Mouse (Mus musculus) lung, adult 2 months (tissue): ENCODE results near the gene Wnk1. TPM values are rescaled to one million over a fixed set of nuclear protein-coding genes. Genes with fewer than 3 reads are reported as not detected.

Source experiments
- DNase-seq: peaks from one replicate; pipeline ENCODE4 v3.0.0; 2022
- H3K4me1 ChIP-seq: fragments of 200-500 bp; 2 replicates; pipeline ENCODE4 v1.6.1; 2011; ENCODE audit warnings: low read length; ENCODE audit not compliant: control insufficient read depth, insufficient read depth
- H3K4me3 ChIP-seq: fragments of 200-500 bp; replicated peaks from 2 replicates; pipeline ENCODE3; 2011; ENCODE audit warnings: low read depth, mild to moderate bottlenecking, control low read depth, low read length; ENCODE audit errors: extremely low read depth
- CTCF ChIP-seq: fragments of 200-500 bp; IDR thresholded peaks from 2 replicates; pipeline ENCODE4 v1.5.1; 2011; ENCODE audit warnings: mild to moderate bottlenecking, low read length, control low read depth; ENCODE audit not compliant: insufficient read depth
- POLR2A ChIP-seq: fragments of 200-500 bp; IDR thresholded peaks from 2 replicates; pipeline ENCODE4 v1.6.1; 2011; ENCODE audit warnings: low read depth, mild to moderate bottlenecking, control low read depth, low read length, borderline replicate concordance; ENCODE audit errors: extremely low read depth
- WGBS: fragments of 180-500 bp; shearing (Covaris S2); methylation state at CpG from one replicate; pipeline ENCODE4 v1.1.7; 2018; 5-methylcytosine and 5-hydroxymethylcytosine counted together
- polyA plus RNA-seq: library from polyadenylated mRNA; depleted of rRNA; stranded (reverse); fragments of >200 nt; gene quantifications from 2 replicates; pipeline ENCODE4 v1.2.3, GENCODE M21; 2012

The Wnk1 gene
- polyA plus RNA-seq, 1 experiment: 131 TPM

DNA sequence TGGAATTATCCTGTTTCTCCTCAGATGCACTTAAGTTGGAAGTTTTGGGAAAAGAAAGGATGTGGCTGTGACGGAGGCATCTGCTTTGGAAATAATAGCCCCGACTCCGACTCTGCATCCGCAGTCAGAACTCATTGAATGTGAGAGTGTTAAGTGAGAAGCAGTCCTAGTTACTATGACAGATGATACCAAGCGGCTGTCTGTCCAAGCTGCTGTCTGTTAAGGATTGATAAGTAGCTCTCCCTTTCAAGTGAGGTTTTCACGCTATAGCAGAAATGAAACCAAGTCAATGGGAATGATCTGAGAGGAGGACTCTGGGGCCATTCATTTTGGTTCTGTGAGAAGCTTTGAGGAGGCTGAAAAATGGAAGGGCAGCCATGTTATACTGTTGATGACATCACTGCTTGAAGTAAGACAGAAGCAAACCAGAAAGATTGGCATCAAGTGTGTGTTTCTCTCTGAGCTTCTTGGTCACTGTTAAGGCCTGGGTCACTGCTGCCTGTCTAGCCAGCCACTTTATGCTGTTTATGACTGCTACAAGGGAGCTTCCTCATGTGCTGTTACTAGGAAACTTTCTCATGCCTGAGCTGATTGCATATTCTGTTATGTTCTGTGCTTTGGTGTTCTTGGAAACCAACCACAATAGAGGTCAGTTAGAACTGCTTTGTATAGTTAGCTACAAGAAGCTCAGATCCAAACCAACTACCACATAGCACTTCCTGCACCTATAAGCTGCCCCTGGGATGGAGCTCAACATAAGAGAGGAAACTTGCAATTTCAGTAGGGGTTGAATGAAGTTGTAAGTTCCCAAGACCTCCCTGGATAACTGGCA, 38.4 kb upstream of the Wnk1 start:
- 76% methylated on average over 6 of the region's 6 CpGs for WGBS
- no peak overlapping the region for H3K4me3 ChIP-seq
- H3K4me1 ChIP-seq: no peaks in the 10 kb centered on the region; the same call in 1 of the 2 replicates
- DNase-seq: no peak
- TF ChIP-seq CTCF (no peak), POLR2A (no peak)

DNA sequence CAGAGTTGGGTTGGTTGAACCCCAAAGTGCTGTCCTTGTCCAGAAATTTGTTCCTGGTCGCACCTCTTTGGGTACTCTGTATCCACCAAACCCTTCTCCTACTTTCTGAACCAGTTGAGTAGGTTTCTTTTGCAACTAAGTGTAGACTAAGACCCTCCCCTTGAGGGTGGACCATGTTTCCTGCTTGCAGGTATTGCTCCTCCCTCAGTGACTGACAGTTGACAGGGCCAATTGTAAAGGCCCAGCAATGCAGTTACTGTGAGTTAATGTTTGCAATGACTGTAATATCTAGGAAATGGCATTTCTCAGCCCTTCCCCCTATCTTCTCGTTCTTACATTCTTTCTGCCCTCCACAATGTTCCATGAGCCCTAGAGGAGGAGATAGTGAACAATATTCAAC, 34.2 kb upstream of the Wnk1 start:
- Histone ChIP-seq H3K4me3 (no peak overlapping the region), H3K4me1 (no peaks in the 10 kb centered on the region)
- TF ChIP-seq POLR2A (no peak), CTCF (no peak)
- DNase-seq: no peak
- WGBS: 70% methylated on average over 2 of the region's 2 CpGs

DNA sequence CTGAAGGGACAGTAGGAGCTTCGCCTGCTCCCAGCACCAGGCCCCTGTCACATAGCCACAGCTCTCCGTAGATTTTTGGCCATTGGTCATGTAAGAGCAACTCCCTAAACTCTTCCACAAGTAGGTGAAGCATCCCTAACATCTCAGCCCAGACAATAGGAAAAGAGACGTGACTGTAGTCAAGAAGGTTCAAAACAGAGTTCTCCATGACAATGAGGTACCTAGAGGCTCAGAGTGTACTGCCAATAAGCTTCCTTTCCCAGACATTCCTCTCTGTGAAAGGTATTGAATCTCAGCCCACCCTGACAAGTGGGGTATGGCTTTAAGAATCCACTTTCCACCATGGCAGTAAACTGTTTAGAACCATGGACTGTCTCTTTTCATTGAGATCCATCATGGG, 31.1 kb upstream of the Wnk1 start:
- 87% methylated on average over 3 of the region's 3 CpGs for WGBS
- DNase-seq: no peak
- no peaks in the 10 kb centered on the region for H3K4me1 ChIP-seq
- no peak for TF ChIP-seq CTCF
- no peak for TF ChIP-seq POLR2A
- H3K4me3 ChIP-seq: no peak overlapping the region

DNA sequence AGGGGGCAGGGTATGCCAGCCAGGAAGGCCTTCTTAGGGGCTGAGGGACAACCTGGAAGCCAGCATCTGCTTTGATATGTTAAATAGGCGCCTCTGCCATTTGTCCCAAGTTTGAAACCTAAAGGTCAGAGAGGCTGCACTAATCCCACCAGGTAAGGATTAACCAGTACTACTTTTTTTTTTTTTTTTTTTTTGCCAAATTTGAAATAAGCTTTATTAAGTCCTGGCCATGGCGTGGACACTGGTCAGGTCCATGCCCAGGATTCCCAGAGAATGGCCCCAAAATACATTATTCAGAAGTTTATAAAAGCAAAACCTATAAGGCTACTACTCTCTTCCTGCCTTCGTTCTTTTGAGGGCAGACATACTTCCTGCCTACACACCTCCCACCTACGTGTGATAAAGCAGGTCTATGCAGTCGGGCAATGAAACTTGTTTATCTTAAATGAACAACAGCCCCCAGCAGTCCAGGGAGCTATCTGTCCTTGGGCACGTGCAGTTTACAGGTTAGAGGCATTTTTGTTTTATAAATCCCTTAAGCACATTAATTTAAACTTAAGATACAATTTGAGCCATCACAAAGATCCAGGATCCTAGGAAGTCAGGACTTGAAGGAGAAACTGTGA, 27.2 kb upstream of the Wnk1 start:
- WGBS: 61% methylated on average over 6 of the region's 6 CpGs
- DNase-seq: no peak
- no peak for TF ChIP-seq POLR2A
- no peak for TF ChIP-seq CTCF
- Histone ChIP-seq H3K4me3 (no peak overlapping the region), H3K4me1 (no peaks in the 10 kb centered on the region)

DNA sequence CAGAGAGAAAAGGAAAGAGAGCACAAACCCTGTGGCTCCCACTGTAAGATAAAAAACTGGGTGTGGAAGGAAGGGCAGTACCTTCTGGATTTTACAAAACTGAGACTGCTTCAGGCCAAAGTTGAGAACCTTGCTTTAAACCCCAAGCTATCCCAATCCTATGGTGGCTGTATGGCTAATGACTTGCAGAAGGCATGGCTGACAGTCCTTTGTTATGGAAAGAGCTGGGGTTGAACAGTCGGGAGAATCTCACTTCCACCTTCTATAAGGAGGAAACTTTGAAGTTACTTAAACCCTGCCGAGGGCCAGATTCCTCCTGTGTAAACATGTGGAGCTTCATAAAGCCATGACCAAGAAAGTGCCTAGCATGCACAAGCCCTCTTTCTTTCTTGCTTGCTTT, 26.2 kb upstream of the Wnk1 start:
- 27% methylated on average over 2 of the region's 2 CpGs for WGBS
- Histone ChIP-seq H3K4me3 (no peak overlapping the region), H3K4me1 (no peaks in the 10 kb centered on the region)
- no peak for TF ChIP-seq CTCF
- no peak for TF ChIP-seq POLR2A
- no peak for DNase-seq

DNA sequence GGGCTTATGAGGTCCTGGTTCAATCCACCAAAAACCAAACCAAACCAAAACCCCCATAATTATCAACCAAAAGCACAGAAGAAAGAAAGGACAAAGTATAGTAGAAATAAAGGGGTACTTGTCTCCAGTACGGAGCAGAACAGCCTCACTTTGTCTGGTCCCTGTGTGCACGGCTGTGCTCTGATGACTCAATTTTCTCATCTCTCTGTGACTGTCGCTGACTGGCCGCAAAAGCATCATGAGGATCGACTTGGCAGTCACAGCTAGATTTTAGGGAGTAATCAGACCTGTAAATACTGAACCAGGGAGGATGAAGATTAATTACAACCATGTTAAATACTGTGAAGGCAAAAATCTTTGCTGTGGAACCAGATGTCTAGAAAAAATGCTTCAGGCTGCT, 24.5 kb upstream of the Wnk1 start:
- WGBS: 88% methylated on average over 5 of the region's 5 CpGs
- Histone ChIP-seq H3K4me1 (no peaks in the 10 kb centered on the region), H3K4me3 (no peak overlapping the region)
- DNase-seq: no peak
- TF ChIP-seq CTCF: no peak
- TF ChIP-seq POLR2A: no peak

DNA sequence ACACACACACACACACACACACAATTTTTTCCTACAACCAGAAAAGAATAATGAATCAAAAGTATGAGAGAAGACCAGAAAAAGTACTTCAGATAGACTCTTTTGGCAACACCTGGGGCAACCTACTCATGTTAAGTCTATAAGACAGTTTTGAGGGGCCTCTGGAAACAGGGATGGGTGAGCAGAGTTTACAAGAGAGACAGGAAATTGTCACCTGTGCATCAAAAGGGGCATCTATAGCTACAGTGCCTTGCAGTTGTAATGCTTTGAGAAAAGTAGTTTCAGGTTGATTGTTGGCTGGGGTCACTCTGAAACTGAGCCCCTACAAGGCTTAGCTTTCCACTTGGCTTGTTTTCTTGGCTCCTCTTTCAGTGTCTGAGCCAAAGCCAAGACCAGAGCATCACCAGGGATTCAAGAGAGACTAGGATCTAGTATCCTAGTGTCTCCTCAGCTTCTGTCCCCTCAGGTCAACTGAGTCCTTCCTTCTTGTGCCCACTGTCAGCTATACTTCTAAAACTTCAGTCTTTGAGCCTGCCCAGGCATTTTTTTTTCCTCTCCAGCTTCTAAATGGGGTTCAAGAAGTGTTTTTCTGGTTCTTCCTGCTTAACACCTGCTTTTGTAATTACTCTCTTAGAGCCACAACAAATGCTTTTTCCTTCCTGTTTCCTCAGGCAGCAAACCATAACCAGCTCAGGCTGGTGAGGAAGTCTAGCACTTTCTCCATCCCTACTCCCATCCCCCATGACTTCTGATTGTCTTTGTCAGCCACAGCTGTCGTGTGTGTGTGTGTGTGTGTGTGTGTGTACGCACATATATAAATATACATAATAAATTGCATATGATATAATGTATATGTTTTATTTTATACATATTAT, 17.4 kb upstream of the Wnk1 start:
- TF ChIP-seq POLR2A: no peak
- no peak for TF ChIP-seq CTCF
- no peak overlapping the region for H3K4me3 ChIP-seq
- no peaks in the 10 kb centered on the region; the same call in 1 of the 2 replicates for H3K4me1 ChIP-seq
- 34% methylated on average over 2 of the region's 2 CpGs for WGBS
- no peak for DNase-seq

DNA sequence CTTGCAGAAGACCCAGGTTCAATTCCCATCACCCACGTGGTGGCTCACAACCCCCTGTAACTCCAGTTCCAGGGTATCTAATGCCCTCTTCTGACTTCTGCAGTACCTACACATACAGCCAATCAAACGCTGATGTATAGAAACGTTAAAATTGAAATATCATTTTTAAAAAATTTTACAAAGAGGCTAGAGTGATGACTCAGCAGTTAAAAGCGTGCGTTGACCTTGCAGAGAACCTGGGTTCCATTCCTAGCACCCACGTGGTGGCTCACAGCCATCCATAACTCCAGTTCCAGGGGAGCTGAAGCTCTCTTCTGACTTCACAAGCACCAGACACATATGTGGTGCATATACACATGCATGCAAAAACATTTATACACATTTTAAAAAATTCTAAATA, 15.9 kb upstream of the Wnk1 start:
- WGBS: 82% methylated on average over 6 of the region's 6 CpGs
- Histone ChIP-seq H3K4me3 (no peak overlapping the region), H3K4me1 (no peaks in the 10 kb centered on the region; the same call in 1 of the 2 replicates)
- DNase-seq: no peak
- TF ChIP-seq POLR2A: no peak
- no peak for TF ChIP-seq CTCF

DNA sequence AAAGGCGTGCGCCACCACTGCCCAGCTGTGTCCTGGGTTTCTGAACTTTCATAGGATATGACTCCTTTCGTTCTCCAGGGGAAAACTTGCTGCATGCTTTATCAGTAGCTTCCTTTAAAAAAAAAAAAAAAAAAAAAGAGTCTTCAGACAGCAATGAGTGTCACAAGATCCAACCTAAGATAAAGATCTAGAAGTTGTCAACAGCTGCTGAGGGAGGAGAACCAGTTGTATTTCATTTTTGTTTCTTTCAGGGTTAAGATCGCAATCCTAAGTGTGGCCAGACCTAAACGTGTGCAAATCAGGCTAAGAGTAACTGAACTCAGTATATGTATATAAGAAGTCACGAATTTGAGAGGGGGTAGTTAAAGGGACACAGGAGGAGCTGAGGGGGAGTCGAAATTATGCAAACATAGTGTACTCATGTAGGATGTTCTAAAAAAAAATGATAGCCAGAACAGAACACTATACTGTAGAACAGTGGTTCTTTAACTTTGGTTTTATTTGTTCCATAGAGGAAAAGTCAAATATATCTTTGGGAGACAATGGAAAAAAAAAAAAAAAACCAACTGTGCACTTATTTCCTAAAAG, 9.3 kb upstream of the Wnk1 start:
- TF ChIP-seq CTCF (no peak), POLR2A (no peak)
- no peak for DNase-seq
- Histone ChIP-seq H3K4me3 (no peak overlapping the region), H3K4me1 (no peaks in the 10 kb centered on the region)
- WGBS: 48% methylated on average over 7 of the region's 7 CpGs
